Mouse (Mus musculus) embryonic facial prominence, embryonic 12.5 days (tissue): ENCODE measurements around the gene Impdh2. TPM values are rescaled to one million over a fixed set of nuclear protein-coding genes. Genes with fewer than 3 reads are reported as not detected.

Experiments used
- ATAC-seq: fragments of 200-750 bp; cut with Nextera tagmentation; 2 replicates; pipeline ENCODE4 v1.8.0; 2017; ENCODE audit not compliant: insufficient number of reproducible peaks, insufficient read depth, low FRiP score, low TSS enrichment
- H3K27ac ChIP-seq: fragments of 300-500 bp; sonication (generic); 2 replicates; pipeline ENCODE4 v1.5.1; 2016; ENCODE audit warnings: mild to moderate bottlenecking
- H3K27me3 ChIP-seq: fragments of 300-500 bp; sonication (generic); 2 replicates; pipeline ENCODE4 v1.6.1; 2016; ENCODE audit warnings: mild to moderate bottlenecking, moderate library complexity
- H3K36me3 ChIP-seq: fragments of 300-500 bp; sonication (generic); 2 replicates; pipeline ENCODE4 v1.6.1; 2016; ENCODE audit warnings: mild to moderate bottlenecking
- H3K4me1 ChIP-seq: fragments of 300-500 bp; sonication (generic); 2 replicates; pipeline ENCODE4 v1.6.1; 2016
- H3K4me2 ChIP-seq: fragments of 300-500 bp; sonication (generic); replicated peaks from 2 replicates; pipeline ENCODE4 v1.6.1; 2016; ENCODE audit warnings: mild to moderate bottlenecking, moderate library complexity
- H3K4me3 ChIP-seq: fragments of 300-500 bp; sonication (generic); 2 replicates; pipeline ENCODE4 v1.5.1; 2016; ENCODE audit warnings: mild to moderate bottlenecking
- H3K9ac ChIP-seq: fragments of 300-500 bp; sonication (generic); 2 replicates; pipeline ENCODE4 v1.6.1; 2016; ENCODE audit warnings: mild to moderate bottlenecking, moderate library complexity
- H3K9me3 ChIP-seq: fragments of 300-500 bp; sonication (generic); 2 replicates; pipeline ENCODE4 v1.6.1; 2016; ENCODE audit warnings: mild to moderate bottlenecking, moderate library complexity
- WGBS: fragments of 180-500 bp; shearing (Covaris S2); methylation state at CpG from one replicate; pipeline ENCODE4 v1.1.7; 2016; 5-methylcytosine and 5-hydroxymethylcytosine counted together
- polyA plus RNA-seq: library from polyadenylated mRNA; unstranded; fragments of >200 nt; fragmentation: Nextera tagmentation; extraction: Ambion mirVana; gene quantifications from 2 replicates; pipeline ENCODE4 v1.2.1, GENCODE M21; 2016

The Impdh2 gene
- polyA plus RNA-seq, 1 experiment from 2014 or later, result 209 TPM

GRCm38 (mm10) chr9:108571401-108571973, 11.4 kb downstream of the Impdh2 start:
- ATAC-seq, result no peak
- WGBS, result 93% methylated on average over 16 of the region's 16 CpGs

GRCm38 (mm10) chr9:108572321-108572720, 12.2 kb downstream of the Impdh2 start:
- Histone ChIP-seq H3K4me3 (no peak overlapping the region), H3K4me1 (peaks cover 61% of the 10 kb centered on the region), H3K27me3 (no peaks in the 10 kb centered on the region), H3K9me3 (no peaks in the 10 kb centered on the region), H3K4me2 (no peak overlapping the region), H3K36me3 (peaks cover 53% of the 10 kb centered on the region), H3K9ac (no peak overlapping the region), H3K27ac (no peak overlapping the region)
- WGBS, result 90% methylated on average over 10 of the region's 10 CpGs
- ATAC-seq, result no peak

More at GRCm38 (mm10) chr9:108571401-108571973, 11.4 kb downstream of the Impdh2 start:
- peaks cover 53% of the 10 kb centered on the region for H3K36me3 ChIP-seq
- peaks cover 53% of the 10 kb centered on the region for H3K4me1 ChIP-seq
- no peak overlapping the region for H3K27ac ChIP-seq
- no peak overlapping the region for H3K4me2 ChIP-seq
- H3K4me3 ChIP-seq, result no peak overlapping the region
- H3K9me3 ChIP-seq, result no peaks in the 10 kb centered on the region
- H3K27me3 ChIP-seq, result no peaks in the 10 kb centered on the region
- no peak overlapping the region for H3K9ac ChIP-seq

- Histone ChIP-seq H3K27ac (no peak overlapping the region), H3K27me3 (no peaks in the 10 kb centered on the region), H3K9ac (no peak overlapping the region), H3K9me3 (no peaks in the 10 kb centered on the region), H3K36me3 (peaks cover 53% of the 10 kb centered on the region), H3K4me2 (no peak overlapping the region; the same call in 1 of the 2 replicates), H3K4me1 (peaks cover 58% of the 10 kb centered on the region), H3K4me3 (no peak overlapping the region)
- WGBS, result 51% methylated on average over 26 of the region's 26 CpGs
- no peak for ATAC-seq
Observed at GRCm38 (mm10) chr9:108573774-108574690, 13.9 kb downstream of the Impdh2 start.

GRCm38 (mm10) chr9:108574921-108575320, 14.8 kb downstream of the Impdh2 start:
- H3K9ac ChIP-seq, result no peak overlapping the region
- H3K27me3 ChIP-seq, result no peaks in the 10 kb centered on the region
- no peak overlapping the region for H3K4me3 ChIP-seq
- no peak for ATAC-seq
- no peaks in the 10 kb centered on the region for H3K9me3 ChIP-seq
- no peak overlapping the region for H3K27ac ChIP-seq
- peaks cover 53% of the 10 kb centered on the region for H3K36me3 ChIP-seq
- no peak overlapping the region for H3K4me2 ChIP-seq
- peaks cover 66% of the 10 kb centered on the region for H3K4me1 ChIP-seq
- 87% methylated on average over 12 of the region's 12 CpGs for WGBS

- no peak overlapping the region for H3K4me2 ChIP-seq
- no peak for ATAC-seq
- no peak overlapping the region for H3K9ac ChIP-seq
- H3K4me3 ChIP-seq, result 0 out of 2 replicates have a peak overlapping the region, but pooled peaks have one; percentile 90
- H3K36me3 ChIP-seq, result peaks cover 53% of the 10 kb centered on the region
- 91% methylated on average over 37 of the region's 37 CpGs for WGBS
- peaks cover 60% of the 10 kb centered on the region for H3K4me1 ChIP-seq
- H3K9me3 ChIP-seq, result no peaks in the 10 kb centered on the region
- H3K27me3 ChIP-seq, result no peaks in the 10 kb centered on the region
- no peak overlapping the region for H3K27ac ChIP-seq
Observed at GRCm38 (mm10) chr9:108575321-108576297, 15.5 kb downstream of the Impdh2 start.

GRCm38 (mm10) chr9:108577025-108577424, 16.9 kb downstream of the Impdh2 start:
- Histone ChIP-seq H3K27ac (no peak overlapping the region), H3K4me1 (peaks cover 54% of the 10 kb centered on the region)

GRCm38 (mm10) chr9:108577934-108578544, 18.0 kb downstream of the Impdh2 start:
- H3K9me3 ChIP-seq, result no peaks in the 10 kb centered on the region
- H3K4me2 ChIP-seq, result peak overlapping the region; percentile 70
- peak overlapping the region; percentile 89 for H3K9ac ChIP-seq
- peaks cover 54% of the 10 kb centered on the region for H3K4me1 ChIP-seq
- H3K27ac ChIP-seq, result peak overlapping the region; percentile 91
- H3K4me3 ChIP-seq, result peak overlapping the region; percentile 90
- H3K36me3 ChIP-seq, result peaks cover 39% of the 10 kb centered on the region
- ATAC-seq, result no peak
- under 1% methylated on average over 24 of the region's 24 CpGs for WGBS
- H3K27me3 ChIP-seq, result no peaks in the 10 kb centered on the region

More at GRCm38 (mm10) chr9:108577025-108577424, 16.9 kb downstream of the Impdh2 start:
- peak overlapping the region; percentile 70 for H3K4me2 ChIP-seq
- H3K4me3 ChIP-seq, result peak overlapping the region; percentile 90
- ATAC-seq, result no peak
- H3K9ac ChIP-seq, result peak overlapping the region; percentile 89
- no peaks in the 10 kb centered on the region for H3K27me3 ChIP-seq
- no peaks in the 10 kb centered on the region for H3K9me3 ChIP-seq
- WGBS, result 60% methylated on average over 6 of the region's 6 CpGs
- peaks cover 48% of the 10 kb centered on the region for H3K36me3 ChIP-seq

- Histone ChIP-seq H3K4me1 (peaks cover 51% of the 10 kb centered on the region), H3K27ac (peak within 1 kb of the TSS; percentile 91), H3K36me3 (peaks cover 32% of the 10 kb centered on the region), H3K9ac (peak within 1 kb of the TSS; percentile 89), H3K9me3 (no peaks in the 10 kb centered on the region), H3K4me3 (peak within 1 kb of the TSS; percentile 90), H3K4me2 (peak within 1 kb of the TSS; percentile 70), H3K27me3 (no peaks in the 10 kb centered on the region)
- 6% methylated on average over 51 of the region's 51 CpGs for WGBS
- ATAC-seq, result peak; percentile 95
Observed at GRCm38 (mm10) chr9:108578545-108579343, 18.7 kb downstream of the Impdh2 start, which contains the start of gene Wdr6. TSS of gene Wdr6 (minus strand) at chr9:108578739.

- Histone ChIP-seq H3K9ac (peak overlapping the region; percentile 60), H3K27me3 (no peaks in the 10 kb centered on the region), H3K4me3 (peak overlapping the region; percentile 90), H3K27ac (peak overlapping the region; percentile 91), H3K36me3 (peaks cover 26% of the 10 kb centered on the region), H3K9me3 (no peaks in the 10 kb centered on the region), H3K4me1 (peaks cover 46% of the 10 kb centered on the region), H3K4me2 (peak overlapping the region; percentile 70)
- 65% methylated on average over 5 of the region's 5 CpGs for WGBS
- ATAC-seq, result no peak
Observed at GRCm38 (mm10) chr9:108579344-108579690, 19.2 kb downstream of the Impdh2 start.

GRCm38 (mm10) chr9:108587571-108588180, 27.6 kb downstream of the Impdh2 start:
- peak overlapping the region; percentile 31; the same call in 1 of the 2 replicates for H3K9ac ChIP-seq
- WGBS, result 1% methylated on average over 14 of the region's 14 CpGs
- H3K27me3 ChIP-seq, result no peaks in the 10 kb centered on the region
- peaks cover 24% of the 10 kb centered on the region for H3K4me1 ChIP-seq
- ATAC-seq, result peak; percentile 95
- H3K4me3 ChIP-seq, result peak overlapping the region; percentile 8
- no peaks in the 10 kb centered on the region for H3K9me3 ChIP-seq
- H3K27ac ChIP-seq, result peak overlapping the region; percentile 80
- H3K36me3 ChIP-seq, result no peaks in the 10 kb centered on the region
- peak overlapping the region; percentile 40 for H3K4me2 ChIP-seq
